Mouse (Mus musculus): Measurements from ENCODE around the gene Gm20696.

DNA sequence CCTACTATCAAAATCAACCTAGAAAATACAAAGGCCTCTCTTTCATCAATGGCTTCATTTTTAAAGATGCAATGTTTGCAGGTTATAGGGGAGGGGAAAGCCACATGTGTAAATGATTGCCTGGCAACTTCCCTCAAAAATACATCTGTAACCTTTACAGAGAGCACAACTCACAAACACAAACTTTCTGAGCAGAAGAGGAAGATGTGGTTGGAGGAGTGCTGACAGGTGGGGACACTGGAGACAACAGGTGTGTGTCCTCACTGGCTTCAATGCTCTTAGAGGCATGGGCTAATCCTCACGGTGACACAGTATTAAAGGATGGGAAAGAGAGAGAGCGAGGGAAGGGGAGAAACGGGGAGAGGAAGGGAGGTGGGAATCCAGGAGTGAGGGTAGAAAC lies 264.2 kb downstream of the Gm20696 start:
- TF ChIP-seq CTCF (IDR thresholded peaks at IDR 0.05; ENCODE audit: low read depth, low read length) (no peak), POLR2A (IDR thresholded peaks at IDR 0.05; ENCODE audit: borderline replicate concordance, low read depth, low read length) (no peak)

Data from bone marrow macrophage, adult 2 months (primary cell).